ENCODE assay signal across 17 mouse cellular contexts in genomic region chr6:139103397-139103796, GRCm38 (mm10).
"Had no signal": no experiment of that assay in that cellular context is flagged by ENCODE, and none has a peak within 500 bp of the region (broad histone marks: within the 10 kb centered on the region; RNA-seq: fewer than 3 reads in every experiment).

No protein-coding gene starts in this region.

- H3K4me3 ChIP-seq: midbrain, embryonic 10.5 days; midbrain, embryonic 15.5 days; myocyte; neural tube, embryonic 12.5 days had no signal

- H3K4me2 ChIP-seq: lung, embryonic 14.5 days; midbrain, embryonic 15.5 days; neural tube, embryonic 12.5 days had no signal

- H3K27me3 ChIP-seq: midbrain, embryonic 15.5 days; neural tube, embryonic 12.5 days had no signal

- ATAC-seq: midbrain, embryonic 15.5 days had no signal

- H3K36me3 ChIP-seq: midbrain, embryonic 10.5 days; midbrain, embryonic 15.5 days; neural tube, embryonic 12.5 days had no signal

- H3K9me3 ChIP-seq: midbrain, embryonic 10.5 days; midbrain, embryonic 15.5 days; neural tube, embryonic 12.5 days had no signal

- H3K9ac ChIP-seq: liver, embryonic 14.5 days; lung, embryonic 14.5 days; midbrain, embryonic 15.5 days; neural tube, embryonic 12.5 days had no signal

- H3K27ac ChIP-seq: liver, embryonic 14.5 days; midbrain, embryonic 10.5 days; midbrain, embryonic 15.5 days; neural tube, embryonic 12.5 days had no signal

- DNase-seq: lung, adult 18-20 months; lung, embryonic 14.5 days; lung, postnatal 10 days; lung, postnatal 4 days; retina, postnatal 1 day; right cerebral cortex, adult 18-20 months; right cerebral cortex, postnatal 25 days; right cerebral cortex, postnatal 4 days; spleen, adult 18-20 months; thymus, adult 18-20 months; thymus, postnatal 14 days; thymus, postnatal 36 days had no signal

- H3K4me1 ChIP-seq: midbrain, embryonic 10.5 days; midbrain, embryonic 15.5 days; neural tube, embryonic 12.5 days had no signal
